Mouse (Mus musculus) lung, postnatal 0 days (tissue): ENCODE results near the gene Zfp956.

Source experiments
- CTCF ChIP-seq: IDR thresholded peaks from 2 replicates; pipeline ENCODE4 v1.5.1; 2016; ENCODE audit warnings: antibody characterized with exemption, mild to moderate bottlenecking
- EP300 ChIP-seq: IDR thresholded peaks from 2 replicates; pipeline ENCODE4 v1.6.1; 2016; ENCODE audit warnings: antibody characterized with exemption, mild to moderate bottlenecking, control low read depth

GRCm38 (mm10) chr6:47957816-47958215 lies 4.6 kb downstream of the Zfp956 start:
- no peak for TF ChIP-seq EP300
- TF ChIP-seq CTCF: no peak
